Mouse (Mus musculus) neural tube, embryonic 12.5 days (tissue): ENCODE results near the gene Gdpgp1. TPM values are rescaled to one million over a fixed set of nuclear protein-coding genes. Genes with fewer than 3 reads are reported as not detected.

Experiments
- ATAC-seq: fragments of 200-750 bp; cut with Nextera tagmentation; 2 replicates; pipeline ENCODE4 v1.8.0; 2017; ENCODE audit warnings: low read depth, mild to moderate bottlenecking, moderate TSS enrichment, moderate library complexity; ENCODE audit not compliant: low FRiP score
- H3K27ac ChIP-seq: fragments of 300-500 bp; sonication (generic); 2 replicates; pipeline ENCODE4 v1.5.1; 2016
- H3K27me3 ChIP-seq: fragments of 300-500 bp; sonication (generic); replicated peaks from 2 replicates; pipeline ENCODE4 v1.6.1; 2016; ENCODE audit warnings: mild to moderate bottlenecking
- H3K36me3 ChIP-seq: fragments of 300-500 bp; sonication (generic); 2 replicates; pipeline ENCODE4 v1.6.1; 2016; ENCODE audit warnings: mild to moderate bottlenecking
- H3K4me1 ChIP-seq: fragments of 300-500 bp; sonication (generic); 2 replicates; pipeline ENCODE4 v1.6.1; 2016
- H3K4me2 ChIP-seq: fragments of 300-500 bp; sonication (generic); replicated peaks from 2 replicates; pipeline ENCODE4 v1.6.1; 2016; ENCODE audit warnings: mild to moderate bottlenecking
- H3K4me3 ChIP-seq: fragments of 300-500 bp; sonication (generic); 2 replicates; pipeline ENCODE4 v1.5.1; 2016
- H3K9ac ChIP-seq: fragments of 300-500 bp; sonication (generic); 2 replicates; pipeline ENCODE4 v1.6.1; 2016; ENCODE audit warnings: mild to moderate bottlenecking
- H3K9me3 ChIP-seq: fragments of 300-500 bp; sonication (generic); 2 replicates; pipeline ENCODE4 v1.6.1; 2016; ENCODE audit warnings: mild to moderate bottlenecking
- WGBS: fragments of 180-500 bp; shearing (Covaris S2); methylation state at CpG from one replicate; pipeline ENCODE4 v1.1.7; 2016; 5-methylcytosine and 5-hydroxymethylcytosine counted together
- polyA plus RNA-seq: library from polyadenylated mRNA; unstranded; fragments of >200 nt; fragmentation: Nextera tagmentation; extraction: Ambion mirVana; gene quantifications from 2 replicates; pipeline ENCODE4 v1.2.1, GENCODE M21; 2016

Gene Gdpgp1
- 4.9 and 5.0 TPM in 2 replicates for polyA plus RNA-seq

GRCm38 (mm10) chr7:80232489-80233029 is at the start of gene Gdpgp1, which contains the start of gene Cib1:
TSS of gene Gdpgp1 (plus strand) at chr7:80232865.
TSS of gene Cib1 (minus strand) at chr7:80232813.
- no peak within 1 kb of the TSS for H3K27ac ChIP-seq
- H3K4me3 ChIP-seq = peak within 1 kb of the TSS; percentile 67
- peaks cover 6% of the 10 kb centered on the region for H3K36me3 ChIP-seq
- peak; percentile 95 for ATAC-seq
- WGBS = under 1% methylated on average over 56 of the region's 56 CpGs
- no peaks in the 10 kb centered on the region for H3K27me3 ChIP-seq
- peak within 1 kb of the TSS; percentile 72 for H3K9ac ChIP-seq
- H3K4me2 ChIP-seq = peak within 1 kb of the TSS; percentile 90
- no peaks in the 10 kb centered on the region for H3K9me3 ChIP-seq
- peaks cover 20% of the 10 kb centered on the region for H3K4me1 ChIP-seq

DNA sequence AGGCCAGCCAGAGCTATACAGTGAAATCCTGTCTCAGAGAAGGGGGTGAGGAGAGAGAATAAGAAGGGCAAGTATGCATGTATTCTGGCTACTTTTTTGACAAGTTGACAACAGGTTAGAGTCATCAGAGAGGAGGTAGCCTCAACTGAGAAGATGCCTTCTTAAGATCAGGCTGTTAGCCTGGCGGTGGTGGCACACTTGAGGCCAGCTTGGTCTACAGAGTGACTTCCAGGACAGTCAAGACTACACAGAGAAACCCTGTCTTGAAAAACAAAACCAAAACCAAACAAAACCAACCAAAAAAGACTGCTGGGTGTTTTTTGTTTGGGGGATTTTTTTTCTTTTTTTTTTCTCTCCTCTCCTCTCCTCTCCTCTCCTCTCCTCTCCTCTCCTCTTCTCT is 49.2 kb upstream of the Gdpgp1 start:
- no peak for ATAC-seq
- Histone ChIP-seq H3K4me1 (peaks cover 22% of the 10 kb centered on the region), H3K27ac (no peak overlapping the region), H3K4me3 (no peak overlapping the region), H3K9me3 (no peaks in the 10 kb centered on the region), H3K27me3 (no peaks in the 10 kb centered on the region), H3K36me3 (no peaks in the 10 kb centered on the region), H3K4me2 (no peak overlapping the region), H3K9ac (no peak overlapping the region)
- WGBS = 89% methylated on average over 1 of the region's 1 CpGs

DNA sequence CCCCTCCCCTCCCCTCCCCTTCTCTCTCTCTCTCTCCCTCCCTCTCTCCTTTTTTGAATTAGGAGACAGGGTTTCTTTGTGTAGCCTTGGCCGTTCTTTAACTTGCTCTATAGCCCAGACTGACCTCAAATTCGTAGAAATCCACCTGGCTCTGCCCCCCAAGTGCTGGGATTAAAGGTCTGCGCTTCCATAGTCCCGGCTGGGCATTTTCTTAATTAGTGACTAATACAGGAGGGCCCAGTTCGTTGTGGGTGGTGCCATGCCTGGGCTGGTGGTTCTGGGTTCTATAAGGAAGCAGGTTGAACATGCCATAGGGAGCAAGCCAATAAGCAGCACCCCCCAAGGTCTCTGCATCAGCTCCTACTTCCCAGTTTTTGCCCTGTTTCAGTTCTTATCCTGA is 48.7 kb upstream of the Gdpgp1 start:
- no peak overlapping the region for H3K4me3 ChIP-seq
- H3K9ac ChIP-seq = no peak overlapping the region
- H3K4me1 ChIP-seq = peaks cover 27% of the 10 kb centered on the region
- no peak overlapping the region for H3K27ac ChIP-seq
- ATAC-seq = no peak
- H3K9me3 ChIP-seq = no peaks in the 10 kb centered on the region
- no peak overlapping the region for H3K4me2 ChIP-seq
- no peaks in the 10 kb centered on the region for H3K36me3 ChIP-seq
- WGBS = 46% methylated on average over 5 of the region's 5 CpGs
- H3K27me3 ChIP-seq = no peaks in the 10 kb centered on the region

DNA sequence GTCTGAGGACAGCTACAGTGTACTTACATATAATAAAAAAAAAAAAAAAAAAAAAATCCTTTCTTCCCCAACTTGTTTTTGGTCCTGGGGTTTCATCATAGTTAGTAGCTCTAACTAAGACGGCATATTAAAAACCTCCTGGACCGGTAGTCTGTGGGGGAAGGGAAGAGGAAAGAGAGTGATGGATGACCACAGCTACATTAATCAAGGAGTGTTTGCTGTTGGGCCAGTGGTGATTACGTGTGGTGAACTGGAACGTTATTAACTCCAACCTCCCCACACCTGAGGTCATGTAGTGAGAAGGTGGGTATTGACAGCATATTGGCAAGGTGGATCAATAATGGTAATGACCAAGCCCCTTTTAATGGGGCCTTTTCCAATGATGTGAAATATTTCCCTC is 48.1 kb upstream of the Gdpgp1 start:
- ATAC-seq = no peak

DNA sequence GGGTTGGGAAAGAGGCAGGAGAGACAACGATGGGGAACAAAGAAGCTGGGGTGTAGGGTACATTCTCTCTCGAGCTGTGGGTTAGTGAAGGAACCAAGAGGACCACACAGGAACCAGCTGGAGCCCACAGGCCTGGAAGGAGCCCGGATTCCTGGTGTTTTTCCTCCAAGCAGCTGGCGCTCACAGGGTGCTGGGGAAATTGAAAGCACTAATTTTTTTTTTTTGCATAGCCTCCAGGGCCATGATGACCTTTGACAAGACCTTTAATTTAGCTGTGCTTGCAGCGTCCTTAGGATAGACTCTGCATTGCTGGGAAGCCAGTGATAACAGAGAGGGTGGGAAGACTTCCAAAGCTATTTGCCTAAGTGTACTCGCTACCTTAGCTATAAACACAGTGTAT is 47.7 kb upstream of the Gdpgp1 start:
- Histone ChIP-seq H3K9ac (no peak overlapping the region), H3K9me3 (no peaks in the 10 kb centered on the region), H3K27ac (no peak overlapping the region), H3K36me3 (no peaks in the 10 kb centered on the region), H3K4me3 (no peak overlapping the region), H3K4me2 (no peak overlapping the region), H3K4me1 (peaks cover 37% of the 10 kb centered on the region), H3K27me3 (no peaks in the 10 kb centered on the region)
- ATAC-seq = no peak
- WGBS = 55% methylated on average over 6 of the region's 6 CpGs

More for the DNA sequence above, 48.1 kb upstream of the Gdpgp1 start:
- no peak overlapping the region for H3K9ac ChIP-seq
- no peaks in the 10 kb centered on the region for H3K9me3 ChIP-seq
- 55% methylated on average over 4 of the region's 4 CpGs for WGBS
- no peak overlapping the region for H3K27ac ChIP-seq
- H3K4me3 ChIP-seq = no peak overlapping the region
- H3K27me3 ChIP-seq = no peaks in the 10 kb centered on the region
- H3K4me2 ChIP-seq = no peak overlapping the region
- H3K4me1 ChIP-seq = peaks cover 33% of the 10 kb centered on the region
- H3K36me3 ChIP-seq = no peaks in the 10 kb centered on the region

GRCm38 (mm10) chr7:80186021-80186420 is 46.6 kb upstream of the Gdpgp1 start:
- Histone ChIP-seq H3K4me3 (no peak overlapping the region), H3K27me3 (no peaks in the 10 kb centered on the region), H3K9ac (no peak overlapping the region; the same call in 1 of the 2 replicates), H3K27ac (no peak overlapping the region), H3K4me2 (peak overlapping the region; percentile 79), H3K36me3 (no peaks in the 10 kb centered on the region), H3K4me1 (peaks cover 43% of the 10 kb centered on the region), H3K9me3 (no peaks in the 10 kb centered on the region)
- WGBS = 12% methylated on average over 8 of the region's 8 CpGs
- no peak for ATAC-seq

GRCm38 (mm10) chr7:80186531-80187296 is 46.0 kb upstream of the Gdpgp1 start, which contains the start of gene Sema4b:
TSS of gene Sema4b (plus strand) at chr7:80186841.
- H3K4me1 ChIP-seq = peaks cover 49% of the 10 kb centered on the region
- H3K9me3 ChIP-seq = no peaks in the 10 kb centered on the region
- peak; percentile 88 for ATAC-seq
- no peaks in the 10 kb centered on the region for H3K36me3 ChIP-seq
- H3K4me3 ChIP-seq = peak within 1 kb of the TSS; percentile 46
- WGBS = under 1% methylated on average over 51 of the region's 51 CpGs
- H3K27me3 ChIP-seq = no peaks in the 10 kb centered on the region
- H3K4me2 ChIP-seq = peak within 1 kb of the TSS; percentile 79
- H3K27ac ChIP-seq = peak within 1 kb of the TSS; percentile 57; the same call in 1 of the 2 replicates
- H3K9ac ChIP-seq = peak within 1 kb of the TSS; percentile 61

GRCm38 (mm10) chr7:80187501-80187900 is 45.2 kb upstream of the Gdpgp1 start:
- Histone ChIP-seq H3K4me2 (peak overlapping the region; percentile 79), H3K27me3 (no peaks in the 10 kb centered on the region)

GRCm38 (mm10) chr7:80188579-80189125 is 44.0 kb upstream of the Gdpgp1 start:
- H3K4me2 ChIP-seq = peak overlapping the region; percentile 24; the same call in 1 of the 2 replicates
- no peak for ATAC-seq
- no peaks in the 10 kb centered on the region for H3K9me3 ChIP-seq
- no peak overlapping the region for H3K9ac ChIP-seq
- no peak overlapping the region for H3K4me3 ChIP-seq
- H3K27ac ChIP-seq = 0 out of 2 replicates have a peak overlapping the region, but pooled peaks have one; percentile 38
- 65% methylated on average over 2 of the region's 2 CpGs for WGBS
- H3K36me3 ChIP-seq = no peaks in the 10 kb centered on the region
- no peaks in the 10 kb centered on the region for H3K27me3 ChIP-seq
- H3K4me1 ChIP-seq = peaks cover 63% of the 10 kb centered on the region

More at GRCm38 (mm10) chr7:80187501-80187900, 45.2 kb upstream of the Gdpgp1 start:
- 66% methylated on average over 12 of the region's 12 CpGs for WGBS
- Histone ChIP-seq H3K27ac (peak overlapping the region; percentile 57; the same call in 1 of the 2 replicates), H3K4me1 (peaks cover 57% of the 10 kb centered on the region), H3K9me3 (no peaks in the 10 kb centered on the region), H3K4me3 (peak overlapping the region; percentile 46), H3K36me3 (no peaks in the 10 kb centered on the region), H3K9ac (peak overlapping the region; percentile 61; the same call in 1 of the 2 replicates)
- ATAC-seq = no peak

GRCm38 (mm10) chr7:80189147-80189933 is 43.3 kb upstream of the Gdpgp1 start:
- WGBS = 39% methylated on average over 11 of the region's 11 CpGs
- H3K4me2 ChIP-seq = peak overlapping the region; percentile 24; the same call in 1 of the 2 replicates
- no peaks in the 10 kb centered on the region for H3K9me3 ChIP-seq
- no peak overlapping the region for H3K4me3 ChIP-seq
- no peaks in the 10 kb centered on the region for H3K36me3 ChIP-seq
- H3K27ac ChIP-seq = 0 out of 2 replicates have a peak overlapping the region, but pooled peaks have one; percentile 38
- peaks cover 67% of the 10 kb centered on the region for H3K4me1 ChIP-seq
- no peak overlapping the region for H3K9ac ChIP-seq
- no peak for ATAC-seq
- H3K27me3 ChIP-seq = no peaks in the 10 kb centered on the region

DNA sequence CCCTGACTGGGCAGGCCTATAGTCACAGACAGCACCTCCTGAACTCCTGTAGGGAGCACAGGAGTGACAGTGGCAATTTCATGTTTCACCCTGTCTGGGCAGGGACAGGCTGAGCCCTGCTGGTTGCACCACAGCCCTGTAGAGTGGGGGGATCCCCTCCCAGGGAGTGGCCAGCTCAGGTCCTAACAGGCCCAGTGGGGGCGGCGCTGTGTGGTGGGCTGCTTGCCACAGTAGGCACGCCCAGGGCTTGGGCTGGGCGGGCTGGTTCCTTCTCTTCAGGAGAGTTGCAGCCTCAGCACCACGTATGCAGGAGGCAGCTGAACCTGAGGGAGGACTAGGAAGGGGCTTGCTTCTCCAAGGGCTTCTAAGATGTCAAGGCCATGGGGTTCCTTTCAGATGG is 41.2 kb upstream of the Gdpgp1 start:
- 51% methylated on average over 5 of the region's 5 CpGs for WGBS
- no peaks in the 10 kb centered on the region for H3K36me3 ChIP-seq
- no peak for ATAC-seq
- peaks cover 67% of the 10 kb centered on the region for H3K4me1 ChIP-seq
- H3K4me2 ChIP-seq = peak overlapping the region; percentile 52
- no peak overlapping the region for H3K4me3 ChIP-seq
- H3K9me3 ChIP-seq = no peaks in the 10 kb centered on the region
- no peaks in the 10 kb centered on the region for H3K27me3 ChIP-seq
- no peak overlapping the region for H3K9ac ChIP-seq
- 0 out of 2 replicates have a peak overlapping the region, but pooled peaks have one; percentile 81 for H3K27ac ChIP-seq
